Mouse (Mus musculus): ENCODE measurements around the gene Bicc1. TPM values are rescaled to one million over a fixed set of nuclear protein-coding genes. Genes with fewer than 3 reads are reported as not detected.
"Not testable (repeated sequence)": the region's sequence is repeated elsewhere in the genome, so short reads cannot be mapped to it uniquely, and the experiment has no call there.

Bicc1 gene
- polyA plus RNA-seq, 1 experiment from 2014 or later = 6.5 TPM

GRCm38 (mm10) chr10:70948276-70948675 is 211.2 kb downstream of the Bicc1 start:
- 0 out of 2 replicates have a peak overlapping the region, but pooled peaks have one; percentile 81 for H3K27ac ChIP-seq (replicated peaks)
- WGBS = 78% methylated on average over 10 of the region's 10 CpGs

GRCm38 (mm10) chr10:70946121-70946520 is 213.4 kb downstream of the Bicc1 start:
- not testable (repeated sequence) for ATAC-seq (ENCODE audit: low FRiP score, low read depth); H3K36me3 ChIP-seq

More at GRCm38 (mm10) chr10:70948276-70948675, 211.2 kb downstream of the Bicc1 start:
- no peak for ATAC-seq (ENCODE audit: low FRiP score, low read depth)
- H3K9me3 ChIP-seq = no peaks in the 10 kb centered on the region
- H3K36me3 ChIP-seq = no peaks in the 10 kb centered on the region
- H3K4me1 ChIP-seq (replicated peaks) = peaks cover 52% of the 10 kb centered on the region
- H3K9ac ChIP-seq = no peak overlapping the region
- no peaks in the 10 kb centered on the region for H3K27me3 ChIP-seq
- H3K4me2 ChIP-seq = no peak overlapping the region
- H3K4me3 ChIP-seq = no peak overlapping the region

GRCm38 (mm10) chr10:70945076-70945475 is 214.4 kb downstream of the Bicc1 start:
- Histone ChIP-seq H3K4me3 (no peak overlapping the region), H3K27me3 (no peaks in the 10 kb centered on the region), H3K9me3 (no peaks in the 10 kb centered on the region), H3K9ac (no peak overlapping the region), H3K27ac (replicated peaks) (no peak overlapping the region), H3K4me1 (replicated peaks) (peaks cover 30% of the 10 kb centered on the region), H3K4me2 (no peak overlapping the region), H3K36me3 (no peaks in the 10 kb centered on the region)
- no peak for ATAC-seq (ENCODE audit: low FRiP score, low read depth)
- WGBS = 83% methylated on average over 12 of the region's 12 CpGs

More at GRCm38 (mm10) chr10:70946121-70946520, 213.4 kb downstream of the Bicc1 start:
- not testable (repeated sequence) for H3K9ac ChIP-seq; H3K27ac ChIP-seq (replicated peaks); H3K27me3 ChIP-seq; H3K4me2 ChIP-seq; H3K9me3 ChIP-seq; H3K4me3 ChIP-seq
- H3K4me1 ChIP-seq (replicated peaks) = peaks cover 37% of the 10 kb centered on the region
- 94% methylated on average over 13 of the region's 13 CpGs for WGBS

GRCm38 (mm10) chr10:70941623-70942022 is 217.9 kb downstream of the Bicc1 start:
- WGBS = 92% methylated on average over 6 of the region's 6 CpGs
- H3K4me2 ChIP-seq = no peak overlapping the region
- H3K4me1 ChIP-seq (replicated peaks) = peaks cover 8% of the 10 kb centered on the region
- ATAC-seq (ENCODE audit: low FRiP score, low read depth) = no peak
- no peaks in the 10 kb centered on the region for H3K27me3 ChIP-seq
- H3K36me3 ChIP-seq = no peaks in the 10 kb centered on the region
- H3K27ac ChIP-seq (replicated peaks) = no peak overlapping the region
- H3K9me3 ChIP-seq = no peaks in the 10 kb centered on the region
- H3K9ac ChIP-seq = no peak overlapping the region
- no peak overlapping the region for H3K4me3 ChIP-seq

GRCm38 (mm10) chr10:70939751-70940150 is 219.7 kb downstream of the Bicc1 start:
- peak; percentile 72; the same call in 1 of the 2 replicates for ATAC-seq (ENCODE audit: low FRiP score, low read depth)
- Histone ChIP-seq H3K36me3 (no peaks in the 10 kb centered on the region; the same call in none of the 2 replicates), H3K4me1 (replicated peaks) (peaks cover 8% of the 10 kb centered on the region), H3K27ac (replicated peaks) (peak overlapping the region; percentile 12; the same call in 1 of the 2 replicates), H3K9me3 (no peaks in the 10 kb centered on the region), H3K4me3 (no peak overlapping the region), H3K27me3 (no peaks in the 10 kb centered on the region), H3K9ac (no peak overlapping the region), H3K4me2 (no peak overlapping the region)
- 36% methylated on average over 12 of the region's 12 CpGs for WGBS

- peaks cover 4% of the 10 kb centered on the region; the same call in 1 of the 2 replicates for H3K4me1 ChIP-seq (replicated peaks)
- 93% methylated on average over 6 of the region's 6 CpGs for WGBS
- H3K27ac ChIP-seq (replicated peaks) = no peak overlapping the region
- no peak overlapping the region for H3K4me2 ChIP-seq
- no peaks in the 10 kb centered on the region for H3K27me3 ChIP-seq
- no peaks in the 10 kb centered on the region for H3K9me3 ChIP-seq
- no peaks in the 10 kb centered on the region; the same call in none of the 2 replicates for H3K36me3 ChIP-seq
- no peak overlapping the region for H3K4me3 ChIP-seq
- H3K9ac ChIP-seq = no peak overlapping the region
- ATAC-seq (ENCODE audit: low FRiP score, low read depth) = no peak
Measured at GRCm38 (mm10) chr10:70937450-70937849, 222.1 kb downstream of the Bicc1 start.

GRCm38 (mm10) chr10:70936008-70936407 is 223.5 kb downstream of the Bicc1 start:
- H3K4me1 ChIP-seq (replicated peaks) = peaks cover 4% of the 10 kb centered on the region; the same call in 1 of the 2 replicates
- no peak overlapping the region for H3K9ac ChIP-seq
- no peak overlapping the region for H3K4me3 ChIP-seq
- H3K27me3 ChIP-seq = no peaks in the 10 kb centered on the region
- no peak overlapping the region for H3K4me2 ChIP-seq
- ATAC-seq (ENCODE audit: low FRiP score, low read depth) = no peak
- WGBS = 91% methylated on average over 3 of the region's 3 CpGs
- H3K9me3 ChIP-seq = no peaks in the 10 kb centered on the region
- H3K36me3 ChIP-seq = no peaks in the 10 kb centered on the region; the same call in none of the 2 replicates
- no peak overlapping the region for H3K27ac ChIP-seq (replicated peaks)

- no peak for ATAC-seq (ENCODE audit: low FRiP score, low read depth)
- Histone ChIP-seq H3K27ac (replicated peaks) (no peak overlapping the region), H3K4me3 (no peak overlapping the region), H3K9ac (no peak overlapping the region), H3K4me2 (no peak overlapping the region), H3K27me3 (no peaks in the 10 kb centered on the region), H3K36me3 (peaks cover 7% of the 10 kb centered on the region; the same call in 1 of the 2 replicates), H3K9me3 (no peaks in the 10 kb centered on the region), H3K4me1 (replicated peaks) (no peaks in the 10 kb centered on the region)
- 88% methylated on average over 4 of the region's 4 CpGs for WGBS
Measured at GRCm38 (mm10) chr10:70926126-70926525, 233.4 kb downstream of the Bicc1 start.

GRCm38 (mm10) chr10:70924348-70924747 is 235.2 kb downstream of the Bicc1 start:
- H3K27me3 ChIP-seq = no peaks in the 10 kb centered on the region
- no peak overlapping the region for H3K9ac ChIP-seq
- H3K4me2 ChIP-seq = no peak overlapping the region
- H3K36me3 ChIP-seq = no peaks in the 10 kb centered on the region
- H3K4me1 ChIP-seq (replicated peaks) = no peaks in the 10 kb centered on the region
- WGBS = 77% methylated on average over 3 of the region's 3 CpGs
- no peak overlapping the region for H3K27ac ChIP-seq (replicated peaks)
- no peak overlapping the region for H3K4me3 ChIP-seq
- no peak for ATAC-seq (ENCODE audit: low FRiP score, low read depth)
- no peaks in the 10 kb centered on the region for H3K9me3 ChIP-seq

GRCm38 (mm10) chr10:70923936-70924335 is 235.6 kb downstream of the Bicc1 start:
- Histone ChIP-seq H3K27me3 (no peaks in the 10 kb centered on the region), H3K36me3 (no peaks in the 10 kb centered on the region), H3K27ac (replicated peaks) (no peak overlapping the region), H3K9me3 (no peaks in the 10 kb centered on the region), H3K4me3 (no peak overlapping the region), H3K9ac (no peak overlapping the region), H3K4me2 (no peak overlapping the region), H3K4me1 (replicated peaks) (no peaks in the 10 kb centered on the region)
- no peak for ATAC-seq (ENCODE audit: low FRiP score, low read depth)
- 87% methylated on average over 3 of the region's 3 CpGs for WGBS

GRCm38 (mm10) chr10:70921481-70921880 is 238.0 kb downstream of the Bicc1 start:
- ATAC-seq (ENCODE audit: low FRiP score, low read depth) = no peak
- H3K9ac ChIP-seq = no peak overlapping the region
- H3K4me2 ChIP-seq = no peak overlapping the region
- H3K4me3 ChIP-seq = no peak overlapping the region
- 91% methylated on average over 6 of the region's 6 CpGs for WGBS
- H3K4me1 ChIP-seq (replicated peaks) = no peaks in the 10 kb centered on the region
- no peaks in the 10 kb centered on the region for H3K9me3 ChIP-seq
- no peak overlapping the region for H3K27ac ChIP-seq (replicated peaks)
- H3K27me3 ChIP-seq = no peaks in the 10 kb centered on the region
- H3K36me3 ChIP-seq = no peaks in the 10 kb centered on the region

- Histone ChIP-seq H3K4me2 (no peak overlapping the region), H3K9me3 (no peaks in the 10 kb centered on the region), H3K4me3 (no peak overlapping the region), H3K27me3 (no peaks in the 10 kb centered on the region), H3K4me1 (replicated peaks) (no peaks in the 10 kb centered on the region), H3K27ac (replicated peaks) (no peak overlapping the region), H3K9ac (no peak overlapping the region), H3K36me3 (no peaks in the 10 kb centered on the region)
- ATAC-seq (ENCODE audit: low FRiP score, low read depth) = no peak
- 32% methylated on average over 1 of the region's 1 CpGs for WGBS
Measured at GRCm38 (mm10) chr10:70919851-70920250, 239.6 kb downstream of the Bicc1 start.

All from hindbrain, embryonic 15.5 days (tissue).